Mouse (Mus musculus) liver, embryonic 14.5 days (tissue): ENCODE data around the gene Rtn2.

Experiments used
- CTCF ChIP-seq: IDR thresholded peaks from 2 replicates; pipeline ENCODE4 v1.5.1; 2016; ENCODE audit warnings: antibody characterized with exemption, low read depth, control low read depth
- EP300 ChIP-seq: IDR thresholded peaks from 2 replicates; pipeline ENCODE4 v1.6.1; 2016; ENCODE audit warnings: antibody characterized with exemption, low read depth

GRCm38 (mm10) chr7:19300501-19301421 lies 18.3 kb downstream of the Rtn2 start:
- peak; percentile 25; the same call in 1 of the 2 replicates for TF ChIP-seq EP300
- TF ChIP-seq CTCF: peak; percentile 97
